Comparison of ENCODE assay signal across 7 mouse cellular contexts in genomic region chr9:78488890-78489420, GRCm38 (mm10). TPM values are rescaled to one million over a fixed set of nuclear protein-coding genes. Genes with fewer than 3 reads are reported as not detected.
DNase-seq lines count a peak whose midpoint lies in the region; ATAC-seq and TF ChIP-seq lines count a peak whose summit lies in the region.

Gene Eef1a1, minus strand, starts transcription at chr9:78489151.

- intact Hi-C loops in left cerebral cortex, postnatal 14 days (cut with DNase I): no loop called here

- TF ChIP-seq POLR2A in spleen, adult 2 months (IDR thresholded peaks at IDR 0.05; ENCODE audit: low read depth, low read length): no peak

- ATAC-seq in activated CD4-positive, CD25-positive, alpha-beta regulatory T cell, adult 4 months: peak; percentile 74
- ATAC-seq in hindbrain, embryonic 16.5 days: peak; percentile 67

- no peak within 1 kb of the TSS; the same call in 1 of the 2 replicates for H3K27ac ChIP-seq in hindbrain, embryonic 16.5 days (ENCODE audit: low read depth, low read length)
- peak within 1 kb of the TSS; percentile 57; the same call in 1 of the 2 replicates for H3K27ac ChIP-seq in spleen, adult 2 months (ENCODE audit: insufficient read depth, low read length)

- H3K4me3 ChIP-seq in hindbrain, embryonic 16.5 days (ENCODE audit: low read length): peak within 1 kb of the TSS; percentile 40
- peak within 1 kb of the TSS; percentile 88 for H3K4me3 ChIP-seq in megakaryocyte, embryonic 14.5 days (replicated peaks)
- H3K4me3 ChIP-seq in spleen, adult 2 months (ENCODE audit: extremely low read depth, insufficient read depth, insufficient read length): peak within 1 kb of the TSS; percentile 57

- no peak for TF ChIP-seq CTCF in spleen, adult 2 months (IDR thresholded peaks at IDR 0.05; ENCODE audit: extremely low read depth, insufficient read depth, insufficient read length, insufficient replicate concordance)

- no peaks in the 10 kb centered on the region for H3K9me3 ChIP-seq in hindbrain, embryonic 16.5 days (ENCODE audit: control insufficient read depth, low read length)
- no peaks in the 10 kb centered on the region for H3K9me3 ChIP-seq in megakaryocyte, embryonic 14.5 days

- no peaks in the 10 kb centered on the region for H3K36me3 ChIP-seq in hindbrain, embryonic 16.5 days (ENCODE audit: control insufficient read depth, insufficient read depth, low read length)
- H3K36me3 ChIP-seq in megakaryocyte, embryonic 14.5 days (replicated peaks; ENCODE audit: low read length): no peaks in the 10 kb centered on the region
- H3K36me3 ChIP-seq in spleen, adult 2 months (ENCODE audit: control insufficient read depth, insufficient read depth, low read length): no peaks in the 10 kb centered on the region

- peaks cover 3% of the 10 kb centered on the region; the same call in 1 of the 2 replicates for H3K4me1 ChIP-seq in hindbrain, embryonic 16.5 days (ENCODE audit: control insufficient read depth, insufficient read depth, low read depth, low read length)
- H3K4me1 ChIP-seq in megakaryocyte, embryonic 14.5 days: peaks cover 20% of the 10 kb centered on the region
- H3K4me1 ChIP-seq in spleen, adult 2 months (ENCODE audit: control insufficient read depth, insufficient read depth, insufficient read length): no peaks in the 10 kb centered on the region

- H3K9ac ChIP-seq in hindbrain, embryonic 16.5 days (ENCODE audit: low read depth, low read length): peak within 1 kb of the TSS; percentile 60

- DNase-seq in cerebellum, postnatal 10 days: peak; percentile 72 to 82
- peak; percentile 65 for DNase-seq in gastrocnemius, postnatal 10 days
- peak in 1 of 2 experiments; percentile 22 for DNase-seq in left cerebral cortex, postnatal 14 days (ENCODE audit: low spot score in 2 of 2)
- peak; percentile 43 to 71 for DNase-seq in spleen, adult 2 months (ENCODE audit: low read depth in 1 of 2, low spot score in 2 of 2)

- peak within 1 kb of the TSS; percentile 67 for H3K4me2 ChIP-seq in hindbrain, embryonic 16.5 days (ENCODE audit: low read length)

- WGBS in hindbrain, embryonic 16.5 days: 2% methylated on average over 16 of the region's 20 CpGs
- under 1% methylated on average over 18 of the region's 20 CpGs for WGBS in spleen, adult 2 months

- H3K27me3 ChIP-seq in hindbrain, embryonic 16.5 days (replicated peaks; ENCODE audit: control insufficient read depth, insufficient read depth, low read length): no peaks in the 10 kb centered on the region
- H3K27me3 ChIP-seq in megakaryocyte, embryonic 14.5 days (replicated peaks): peaks cover 2% of the 10 kb centered on the region
- no peaks in the 10 kb centered on the region for H3K27me3 ChIP-seq in spleen, adult 2 months (ENCODE audit: control insufficient read depth, insufficient read depth, low read length)

RNA-seq across cellular contexts. Expression of gene Eef1a1, which starts in this region (rescaled TPM):
- over 10,000 TPM; 10,605 to 11,851 TPM for polyA plus RNA-seq in activated CD4-positive, CD25-positive, alpha-beta regulatory T cell, adult 4 months (2017; shearing (Covaris generic))
- total RNA-seq in gastrocnemius, postnatal 10 days (2021): 1,000 to 10,000 TPM; 2,370 to 3,141 TPM
- 2,954 and 2,983 TPM in 2 replicates for polyA plus RNA-seq in hindbrain, embryonic 16.5 days (2015; fragmentation: Nextera tagmentation; extraction: Ambion mirVana)
- 1,000 to 10,000 TPM; 2,769 to 2,846 TPM for total RNA-seq in left cerebral cortex, postnatal 14 days (2021)
- 154 and 597 TPM in 2 replicates for polyA plus RNA-seq in megakaryocyte, embryonic 14.5 days (2012; ENCODE audit: insufficient read depth, low replicate concordance)
- 2,639 and 2,890 TPM in 2 replicates for polyA plus RNA-seq in spleen, adult 2 months (2012; rRNA removed)
